Mouse (Mus musculus) thymus, adult 2 months (tissue): ENCODE data around the gene 9930022D16Rik. TPM values are rescaled to one million over a fixed set of nuclear protein-coding genes. Genes with fewer than 3 reads are reported as not detected.

ENCODE experiments used
- DNase-seq: peaks from one replicate; pipeline ENCODE4 v3.0.0; 2021
- H3K27ac ChIP-seq: fragments of 200-500 bp; 2 replicates; pipeline ENCODE4 v1.5.1; 2012; ENCODE audit warnings: low read length, control low read depth; ENCODE audit not compliant: control insufficient read depth, insufficient read depth
- H3K27me3 ChIP-seq: fragments of 200-500 bp; 2 replicates; pipeline ENCODE4 v1.6.1; 2012; ENCODE audit warnings: mild to moderate bottlenecking, low read length, moderate library complexity, mixed read lengths; ENCODE audit not compliant: control insufficient read depth, insufficient read depth
- H3K36me3 ChIP-seq: fragments of 200-500 bp; 2 replicates; pipeline ENCODE4 v1.6.1; 2012; ENCODE audit warnings: mild to moderate bottlenecking, low read length, moderate library complexity; ENCODE audit not compliant: control insufficient read depth, insufficient read depth
- H3K4me1 ChIP-seq: fragments of 200-500 bp; replicated peaks from 2 replicates; pipeline ENCODE4 v1.6.1; 2012; ENCODE audit warnings: low read length; ENCODE audit not compliant: control insufficient read depth, insufficient read depth
- H3K4me3 ChIP-seq: fragments of 200-500 bp; 2 replicates; pipeline ENCODE4 v1.5.1; 2012; ENCODE audit warnings: mild to moderate bottlenecking, low read length, control low read depth, moderate library complexity; ENCODE audit not compliant: control insufficient read depth, insufficient read depth
- CTCF ChIP-seq: fragments of 200-500 bp; IDR thresholded peaks from 2 replicates; pipeline ENCODE4 v1.5.1; 2012; ENCODE audit warnings: mild to moderate bottlenecking, control low read depth, low read length, moderate library complexity, borderline replicate concordance; ENCODE audit not compliant: control insufficient read depth, poor library complexity, insufficient read depth; ENCODE audit errors: extremely low read depth
- POLR2A ChIP-seq: fragments of 200-500 bp; IDR thresholded peaks from 2 replicates; pipeline ENCODE4 v1.6.1; 2012; ENCODE audit warnings: mild to moderate bottlenecking, low read length, control low read depth, moderate library complexity; ENCODE audit not compliant: control insufficient read depth, poor library complexity, insufficient read depth; ENCODE audit errors: extremely low read depth
- WGBS: fragments of 180-500 bp; shearing (Covaris S2); methylation state at CpG from one replicate; pipeline ENCODE4 v1.1.7; 2018; 5-methylcytosine and 5-hydroxymethylcytosine counted together
- polyA plus RNA-seq: library from polyadenylated mRNA; depleted of rRNA; stranded (reverse); fragments of >200 nt; gene quantifications from 2 replicates; pipeline ENCODE4 v1.2.3, GENCODE M21; 2012

Gene 9930022D16Rik
- polyA plus RNA-seq, 1 experiment: not detected

GRCm38 (mm10) chr11:109444600-109444999 is 30.9 kb downstream of the 9930022D16Rik start:
- WGBS: 66% methylated on average over 7 of the region's 7 CpGs

GRCm38 (mm10) chr11:109445438-109446035 is 31.8 kb downstream of the 9930022D16Rik start:
- DNase-seq: no peak
- 62% methylated on average over 13 of the region's 13 CpGs for WGBS
- H3K4me3 ChIP-seq: no peak overlapping the region
- H3K4me1 ChIP-seq: peaks cover 3% of the 10 kb centered on the region
- no peaks in the 10 kb centered on the region for H3K27me3 ChIP-seq
- TF ChIP-seq POLR2A (no peak), CTCF (no peak)
- H3K27ac ChIP-seq: no peak overlapping the region
- no peaks in the 10 kb centered on the region for H3K36me3 ChIP-seq

More at GRCm38 (mm10) chr11:109444600-109444999, 30.9 kb downstream of the 9930022D16Rik start:
- Histone ChIP-seq H3K36me3 (no peaks in the 10 kb centered on the region), H3K4me3 (no peak overlapping the region), H3K4me1 (peaks cover 10% of the 10 kb centered on the region), H3K27ac (no peak overlapping the region), H3K27me3 (no peaks in the 10 kb centered on the region)
- peak; percentile 58; the same call in 1 of the 2 replicates for TF ChIP-seq CTCF
- TF ChIP-seq POLR2A: no peak
- peak; percentile 58 for DNase-seq

GRCm38 (mm10) chr11:109451169-109451568 is 37.5 kb downstream of the 9930022D16Rik start:
- DNase-seq: no peak
- Histone ChIP-seq H3K4me3 (no peak overlapping the region), H3K4me1 (no peaks in the 10 kb centered on the region), H3K27ac (no peak overlapping the region), H3K36me3 (peaks cover 21% of the 10 kb centered on the region), H3K27me3 (no peaks in the 10 kb centered on the region)
- TF ChIP-seq CTCF (no peak), POLR2A (no peak)
- WGBS: 92% methylated on average over 11 of the region's 11 CpGs

GRCm38 (mm10) chr11:109456261-109456660 is 42.5 kb downstream of the 9930022D16Rik start:
- Histone ChIP-seq H3K27me3 (no peaks in the 10 kb centered on the region), H3K4me1 (no peaks in the 10 kb centered on the region), H3K27ac (no peak overlapping the region), H3K36me3 (peaks cover 21% of the 10 kb centered on the region), H3K4me3 (no peak overlapping the region)
- no peak for TF ChIP-seq CTCF
- 94% methylated on average over 5 of the region's 5 CpGs for WGBS
- no peak for DNase-seq

- Histone ChIP-seq H3K4me1 (no peaks in the 10 kb centered on the region), H3K36me3 (peaks cover 11% of the 10 kb centered on the region), H3K4me3 (no peak overlapping the region), H3K27ac (no peak overlapping the region), H3K27me3 (no peaks in the 10 kb centered on the region)
- TF ChIP-seq CTCF: no peak
- no peak for TF ChIP-seq POLR2A
- 98% methylated on average over 11 of the region's 11 CpGs for WGBS
- DNase-seq: no peak
Measured at GRCm38 (mm10) chr11:109458165-109458564, 44.4 kb downstream of the 9930022D16Rik start.

- DNase-seq: no peak
- Histone ChIP-seq H3K27me3 (no peaks in the 10 kb centered on the region), H3K4me3 (no peak overlapping the region), H3K4me1 (no peaks in the 10 kb centered on the region), H3K36me3 (peaks cover 3% of the 10 kb centered on the region; the same call in 1 of the 2 replicates), H3K27ac (no peak overlapping the region)
- 84% methylated on average over 5 of the region's 5 CpGs for WGBS
- no peak for TF ChIP-seq POLR2A
- no peak for TF ChIP-seq CTCF
Measured at GRCm38 (mm10) chr11:109460586-109460985, 46.9 kb downstream of the 9930022D16Rik start.

- no peak for TF ChIP-seq POLR2A
- no peak for TF ChIP-seq CTCF
- no peak overlapping the region for H3K27ac ChIP-seq
- H3K36me3 ChIP-seq: no peaks in the 10 kb centered on the region
- no peak overlapping the region for H3K4me3 ChIP-seq
- no peak for DNase-seq
- 0 out of 2 replicates have a peak, but pooled peaks cover 7% of the 10 kb centered on the region for H3K4me1 ChIP-seq
- H3K27me3 ChIP-seq: no peaks in the 10 kb centered on the region
- 96% methylated on average over 4 of the region's 4 CpGs for WGBS
Measured at GRCm38 (mm10) chr11:109465068-109465467, 51.4 kb downstream of the 9930022D16Rik start.
